In the genomic region with DNA sequence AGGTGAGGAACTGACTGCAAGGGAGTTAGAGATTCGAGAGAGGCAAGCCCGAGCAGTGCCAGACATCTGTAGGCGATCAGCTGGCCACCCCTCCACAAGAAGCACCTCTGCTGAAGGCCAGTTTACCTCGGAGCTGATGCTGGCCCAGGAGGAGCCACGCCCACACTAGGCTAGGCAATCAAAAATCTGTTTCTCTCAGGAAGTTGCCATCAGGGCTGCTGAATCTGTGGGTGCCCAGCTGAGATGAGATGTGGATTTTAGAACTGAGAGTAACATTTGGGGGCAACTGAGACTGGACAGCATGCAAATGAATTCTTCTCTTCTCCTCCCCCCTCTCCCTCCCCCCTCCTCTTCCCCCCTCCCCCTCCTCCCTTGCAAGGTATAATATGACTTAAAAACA, we compare ENCODE assay signal across 13 mouse cellular contexts. TPM values are rescaled to one million over a fixed set of nuclear protein-coding genes. Genes with fewer than 3 reads are reported as not detected.
DNase-seq lines count a peak whose midpoint lies in the region; ATAC-seq and TF ChIP-seq lines count a peak whose summit lies in the region.
"Had no signal": no experiment of that assay in that cellular context is flagged by ENCODE, and none has a peak within 500 bp of the region (broad histone marks: within the 10 kb centered on the region; RNA-seq: fewer than 3 reads in every experiment).

No protein-coding gene starts in this region.

- dilution Hi-C loops in CH12.LX (cut with MboI; ENCODE audit: extremely low pct_ligation_motif_present, extremely low pct_unique_long_range_greater_than_20kb, low sequenced_read_pairs) = no loop called here

- TF ChIP-seq CTCF in CH12.LX (conservative IDR thresholded peaks at IDR 0.05 in 1 of 2, IDR thresholded peaks at IDR 0.05 in 1 of 2; ENCODE audit: low read depth in 2 of 2, low read length in 2 of 2) = no peak
- no peak for TF ChIP-seq CTCF in midbrain, postnatal 0 days (IDR thresholded peaks at IDR 0.05)

- no peaks in the 10 kb centered on the region for H3K79me2 ChIP-seq in CH12.LX (replicated peaks; ENCODE audit: control insufficient read depth, extremely low read depth, insufficient read depth, poor library complexity, severe bottlenecking)

- WGBS in kidney, embryonic 14.5 days = 15% methylated on average over 5 of the region's 5 CpGs
- WGBS in midbrain, postnatal 0 days = 31% methylated on average over 5 of the region's 5 CpGs

- H3K4me2 ChIP-seq in kidney, embryonic 14.5 days (replicated peaks; ENCODE audit: low read depth, low read length) = no peak overlapping the region
- H3K4me2 ChIP-seq in CH12.LX (ENCODE audit: insufficient read depth, low read depth, poor library complexity, severe bottlenecking) = peak overlapping the region; percentile 52
- H3K4me2 ChIP-seq in midbrain, postnatal 0 days (ENCODE audit: low read depth, low read length, poor library complexity, severe bottlenecking) = no peak overlapping the region
- H3K4me2 ChIP-seq: heart, embryonic 11.5 days; hindbrain, embryonic 15.5 days; neural tube, embryonic 12.5 days had no signal

- TF ChIP-seq RAD21 in CH12.LX (IDR thresholded peaks at IDR 0.05; ENCODE audit: low read depth, low read length) = no peak

- in situ Hi-C loops in CH12.LX (cut with MboI; ENCODE audit: low pct_ligation_motif_present, low pct_unique_long_range_greater_than_20kb, low sequenced_read_pairs) = no loop called here

- no peak for ATAC-seq in kidney, embryonic 14.5 days (ENCODE audit: low FRiP score, low TSS enrichment)
- ATAC-seq in granulocyte monocyte progenitor cell, adult 5-6 weeks (replicated peaks; ENCODE audit: poor library complexity, severe bottlenecking) = peak; percentile 59
- ATAC-seq in neutrophil, adult 5-6 weeks (ENCODE audit: extremely low read depth, insufficient number of reproducible peaks, low FRiP score, poor library complexity, severe bottlenecking) = peak; percentile 53
- ATAC-seq in midbrain, postnatal 0 days (ENCODE audit: low FRiP score) = no peak

- H3K4me3 ChIP-seq in kidney, embryonic 14.5 days (ENCODE audit: low read length) = no peak overlapping the region
- peak overlapping the region in 2 of 3 experiments; percentile 4 to 10 for H3K4me3 ChIP-seq in CH12.LX (replicated peaks in 1 of 3; ENCODE audit: low read depth in 2 of 3, low read length in 2 of 3, poor library complexity in 1 of 3)
- no peak overlapping the region for H3K4me3 ChIP-seq in midbrain, postnatal 0 days (ENCODE audit: low read depth, low read length)
- H3K4me3 ChIP-seq: hindbrain, embryonic 15.5 days; megakaryocyte, embryonic 14.5 days; neural tube, embryonic 12.5 days had no signal

- no peak for TF ChIP-seq POLR2A in CH12.LX (IDR thresholded peaks at IDR 0.05; ENCODE audit: low read depth, low read length)

- no peaks in the 10 kb centered on the region for H3K36me3 ChIP-seq in kidney, embryonic 14.5 days (ENCODE audit: control insufficient read depth, insufficient read depth, low read length)
- H3K36me3 ChIP-seq in CH12.LX (replicated peaks in 1 of 2; ENCODE audit: control insufficient read depth in 1 of 2, insufficient read depth in 1 of 2, low read length in 1 of 2) = peaks cover 0 to 10% of the 10 kb centered on the region in 2 experiments
- H3K36me3 ChIP-seq in midbrain, postnatal 0 days (ENCODE audit: insufficient read depth, low read length) = peaks cover 22% of the 10 kb centered on the region
- H3K36me3 ChIP-seq: neural tube, embryonic 12.5 days had no signal

- H3K27ac ChIP-seq in kidney, embryonic 14.5 days (ENCODE audit: low read depth, low read length) = no peak overlapping the region
- peak overlapping the region; percentile 36 for H3K27ac ChIP-seq in CH12.LX (ENCODE audit: insufficient read depth, low read depth)
- H3K27ac ChIP-seq in midbrain, postnatal 0 days (ENCODE audit: low read depth, low read length) = no peak overlapping the region
- H3K27ac ChIP-seq: neural tube, embryonic 12.5 days had no signal

- no peaks in the 10 kb centered on the region for H3K9me3 ChIP-seq in kidney, embryonic 14.5 days (ENCODE audit: control insufficient read depth, low read length)
- peaks cover 2% of the 10 kb centered on the region for H3K9me3 ChIP-seq in CH12.LX (replicated peaks; ENCODE audit: low read length)
- no peaks in the 10 kb centered on the region for H3K9me3 ChIP-seq in midbrain, postnatal 0 days (ENCODE audit: low read length)
- H3K9me3 ChIP-seq: hindbrain, embryonic 15.5 days; megakaryocyte, embryonic 14.5 days; neural tube, embryonic 12.5 days had no signal

- H3K9ac ChIP-seq in kidney, embryonic 14.5 days (ENCODE audit: low read depth, low read length) = no peak overlapping the region
- H3K9ac ChIP-seq in CH12.LX (ENCODE audit: insufficient read depth, low read depth) = peak overlapping the region; percentile 21; the same call in 1 of the 2 replicates
- H3K9ac ChIP-seq in midbrain, postnatal 0 days (replicated peaks; ENCODE audit: low read length, poor library complexity, severe bottlenecking) = no peak overlapping the region
- H3K9ac ChIP-seq: hindbrain, embryonic 15.5 days; neural tube, embryonic 12.5 days had no signal

- TF ChIP-seq EP300 in CH12.LX (IDR thresholded peaks at IDR 0.05; ENCODE audit: low read length) = 0 out of 2 replicates have a peak, but pooled peaks have one; percentile 23

- H3K4me1 ChIP-seq in kidney, embryonic 14.5 days (ENCODE audit: control insufficient read depth, insufficient read depth, low read length) = no peaks in the 10 kb centered on the region
- peaks cover 29 to 74% of the 10 kb centered on the region in 2 experiments for H3K4me1 ChIP-seq in CH12.LX (ENCODE audit: control insufficient read depth in 1 of 2, insufficient read depth in 2 of 2)
- peaks cover 3% of the 10 kb centered on the region; the same call in 1 of the 2 replicates for H3K4me1 ChIP-seq in midbrain, postnatal 0 days (ENCODE audit: insufficient read depth, low read length)
- H3K4me1 ChIP-seq: neural tube, embryonic 12.5 days had no signal

- no peaks in the 10 kb centered on the region for H3K27me3 ChIP-seq in kidney, embryonic 14.5 days (ENCODE audit: control insufficient read depth, insufficient read depth, low read length)
- no peaks in the 10 kb centered on the region for H3K27me3 ChIP-seq in CH12.LX (replicated peaks)
- H3K27me3 ChIP-seq in midbrain, postnatal 0 days (ENCODE audit: insufficient read depth, low read length) = no peaks in the 10 kb centered on the region
- H3K27me3 ChIP-seq: hindbrain, embryonic 15.5 days; megakaryocyte, embryonic 14.5 days; neural tube, embryonic 12.5 days had no signal

- peak; percentile 7 for DNase-seq in kidney, postnatal 10 days
- peak; percentile 76 for DNase-seq in CH12.LX (ENCODE audit: extremely low read depth)
- no peak for DNase-seq in thymus, adult 18-20 months
- no peak for DNase-seq in cerebellum, adult 8-10 months
- no peak for DNase-seq in midbrain, postnatal 0 days (ENCODE audit: low spot score)
- DNase-seq: left cerebral cortex, postnatal 4 days had no signal

TF ChIP-seq in CH12.LX, 34 proteins besides CTCF, POLR2A, EP300 and RAD21:
- TF ChIP-seq MAZ (IDR thresholded peaks at IDR 0.05; ENCODE audit: low read depth, low read length) (0 out of 2 replicates have a peak, but pooled peaks have one; percentile 56), UBTF (IDR thresholded peaks at IDR 0.05; ENCODE audit: low read depth, low read length) (no peak), MXI1 (IDR thresholded peaks at IDR 0.05; ENCODE audit: low read depth, low read length) (no peak), ETS1 (conservative IDR thresholded peaks at IDR 0.05; ENCODE audit: low read depth, low read length) (peak; percentile 38; the same call in 1 of the 2 replicates), NELFE (IDR thresholded peaks at IDR 0.05; ENCODE audit: low read depth, low read length) (no peak), JUN (IDR thresholded peaks at IDR 0.05; ENCODE audit: insufficient read depth, low read depth, low read length) (no peak)

RNA-seq across cellular contexts. Expression of a gene that starts 38.0 kb away (rescaled TPM):
- 0.06 and 0.08 TPM in 2 replicates for polyA plus RNA-seq in kidney, embryonic 14.5 days (2014; fragmentation: Nextera tagmentation; extraction: Ambion mirVana)
- total RNA-seq in CH12.LX (2012; rRNA removed) (0.04 TPM in 1 of 2 replicates, not detected in the other), CH12.LX (2014; rRNA removed) (not detected in 2 replicates)
- polyA plus RNA-seq in CH12.LX (2012; ENCODE audit: insufficient read length, low read depth) = 0.08 TPM in 1 of 2 replicates, not detected in the other
- not detected in 2 replicates for total RNA-seq in granulocyte monocyte progenitor cell, adult 5-6 weeks (2014; fragmentation: Nextera tagmentation)
- total RNA-seq in granulocyte monocyte progenitor cell, adult 5-6 weeks (2017) = 0.21 TPM in 1 of 2 replicates, not detected in the other
- not detected in 2 replicates for total RNA-seq in neutrophil, adult 5-6 weeks (2017)
- total RNA-seq in midbrain, postnatal 0 days (2014; rRNA removed) = 0.66 and 1.2 TPM in 2 replicates
- 0.33 and 0.56 TPM in 2 replicates for polyA plus RNA-seq in midbrain, postnatal 0 days (2015; fragmentation: Nextera tagmentation; extraction: Ambion mirVana)

Comparison
In these comparisons a context has a peak if more than half of its experiments do, and no peak if none do; other contexts are left out.
1. DNase-seq: peak in kidney, postnatal 10 days (single experiment) and CH12.LX (single experiment); none in thymus, adult 18-20 months (0 of 2), cerebellum, adult 8-10 months (single experiment) and midbrain, postnatal 0 days (single experiment).
2. ATAC-seq: peak in granulocyte monocyte progenitor cell, adult 5-6 weeks (single experiment) and neutrophil, adult 5-6 weeks (single experiment); none in kidney, embryonic 14.5 days (single experiment) and midbrain, postnatal 0 days (single experiment).
3. H3K4me3 ChIP-seq: peak in CH12.LX (2 of 3); none in kidney, embryonic 14.5 days (single experiment) and midbrain, postnatal 0 days (single experiment).